Comparison of ENCODE assay signal across 25 mouse cellular contexts in genomic region chr8:121885433-121885832, GRCm38 (mm10). TPM values are rescaled to one million over a fixed set of nuclear protein-coding genes. Genes with fewer than 3 reads are reported as not detected.
DNase-seq lines count a peak whose midpoint lies in the region; ATAC-seq and TF ChIP-seq lines count a peak whose summit lies in the region.
"Had no signal": no experiment of that assay in that cellular context is flagged by ENCODE, and none has a peak within 500 bp of the region (broad histone marks: within the 10 kb centered on the region; RNA-seq: fewer than 3 reads in every experiment).

No protein-coding gene starts in this region.

- H3K9me3 ChIP-seq in hindbrain, embryonic 16.5 days (ENCODE audit: control insufficient read depth, low read length) = no peaks in the 10 kb centered on the region
- H3K9me3 ChIP-seq in hindbrain, embryonic 13.5 days = no peaks in the 10 kb centered on the region
- H3K9me3 ChIP-seq: forebrain, embryonic 13.5 days; heart, embryonic 13.5 days had no signal

- no peak overlapping the region for H3K27ac ChIP-seq in cerebellum, adult 2 months (ENCODE audit: insufficient read depth, low read length)
- 0 out of 2 replicates have a peak overlapping the region, but pooled peaks have one; percentile 27 for H3K27ac ChIP-seq in hindbrain, embryonic 16.5 days (ENCODE audit: low read depth, low read length)
- H3K27ac ChIP-seq in hindbrain, embryonic 13.5 days = no peak overlapping the region
- H3K27ac ChIP-seq: forebrain, embryonic 13.5 days; heart, embryonic 13.5 days had no signal

- no peak overlapping the region for H3K4me2 ChIP-seq in hindbrain, embryonic 16.5 days (ENCODE audit: low read length)
- H3K4me2 ChIP-seq in hindbrain, embryonic 13.5 days = no peak overlapping the region
- H3K4me2 ChIP-seq: forebrain, embryonic 13.5 days; heart, embryonic 13.5 days had no signal

- peaks cover 28% of the 10 kb centered on the region for H3K36me3 ChIP-seq in hindbrain, embryonic 16.5 days (ENCODE audit: control insufficient read depth, insufficient read depth, low read length)
- peaks cover 74% of the 10 kb centered on the region for H3K36me3 ChIP-seq in hindbrain, embryonic 13.5 days

- 20% methylated on average over 6 of the region's 6 CpGs for WGBS in cerebellum, adult 2 months
- WGBS in hindbrain, embryonic 16.5 days = 56% methylated on average over 6 of the region's 6 CpGs
- WGBS in hindbrain, embryonic 13.5 days = 82% methylated on average over 6 of the region's 6 CpGs

- no peak for ATAC-seq in hindbrain, embryonic 16.5 days
- ATAC-seq in hindbrain, embryonic 13.5 days (ENCODE audit: low FRiP score) = no peak
- ATAC-seq: activated CD4-positive, CD25-positive, alpha-beta regulatory T cell, adult 4 months; forebrain, embryonic 13.5 days; forebrain, postnatal 0 days; intestine, embryonic 16.5 days; Patski had no signal

- TF ChIP-seq CTCF in cerebellum, adult 2 months (IDR thresholded peaks at IDR 0.05; ENCODE audit: borderline replicate concordance, insufficient read depth, low read depth, low read length) = no peak

- no peak for TF ChIP-seq POLR2A in cerebellum, adult 2 months (IDR thresholded peaks at IDR 0.05; ENCODE audit: borderline replicate concordance, insufficient read depth, low read length)

- no peak overlapping the region for H3K4me3 ChIP-seq in cerebellum, adult 2 months (replicated peaks; ENCODE audit: insufficient read depth, low read depth, low read length)
- H3K4me3 ChIP-seq in hindbrain, embryonic 16.5 days (ENCODE audit: low read length) = no peak overlapping the region
- no peak overlapping the region for H3K4me3 ChIP-seq in hindbrain, embryonic 13.5 days
- H3K4me3 ChIP-seq: forebrain, embryonic 13.5 days; heart, embryonic 13.5 days had no signal

- no peaks in the 10 kb centered on the region for H3K27me3 ChIP-seq in cerebellum, adult 2 months (ENCODE audit: control insufficient read depth, insufficient read depth, low read length)
- H3K27me3 ChIP-seq in hindbrain, embryonic 16.5 days (replicated peaks; ENCODE audit: control insufficient read depth, insufficient read depth, low read length) = no peaks in the 10 kb centered on the region
- H3K27me3 ChIP-seq in hindbrain, embryonic 13.5 days = no peaks in the 10 kb centered on the region
- H3K27me3 ChIP-seq: forebrain, embryonic 13.5 days; heart, embryonic 13.5 days; Patski had no signal

- H3K4me1 ChIP-seq in cerebellum, adult 2 months (ENCODE audit: control insufficient read depth, insufficient read depth, low read length) = peaks cover 42% of the 10 kb centered on the region
- H3K4me1 ChIP-seq in hindbrain, embryonic 16.5 days (ENCODE audit: control insufficient read depth, insufficient read depth, low read depth, low read length) = no peaks in the 10 kb centered on the region; the same call in 1 of the 2 replicates
- no peaks in the 10 kb centered on the region for H3K4me1 ChIP-seq in hindbrain, embryonic 13.5 days (replicated peaks)
- H3K4me1 ChIP-seq: forebrain, embryonic 13.5 days had no signal

- H3K9ac ChIP-seq in hindbrain, embryonic 16.5 days (ENCODE audit: low read depth, low read length) = no peak overlapping the region
- H3K9ac ChIP-seq in hindbrain, embryonic 13.5 days = no peak overlapping the region
- H3K9ac ChIP-seq: forebrain, embryonic 13.5 days; forebrain, postnatal 0 days; heart, embryonic 13.5 days had no signal

- DNase-seq in cerebellum, adult 9-11 months = peak; percentile 40
- DNase-seq in cerebellum, adult 2 months = no peak
- DNase-seq in layer of hippocampus, adult 8-10 months (ENCODE audit: low spot score in 2 of 2) = peak; percentile 46 to 49
- no peak for DNase-seq in layer of hippocampus, postnatal 10 days (ENCODE audit: low spot score in 2 of 2)
- peak; percentile 66 for DNase-seq in brain, adult 2 months (ENCODE audit: low read depth, low spot score)
- no peak for DNase-seq in lung, postnatal 4 days
- DNase-seq: adrenal gland, postnatal 14 days; cerebellum, postnatal 36 days; forebrain, postnatal 0 days; heart, adult 11 months; heart, postnatal 36 days had no signal

RNA-seq across cellular contexts. Expression of gene Slc7a5, which starts 22.1 kb away (rescaled TPM):
- 70.7 and 78.0 TPM in 2 replicates for polyA plus RNA-seq in cerebellum, adult 2 months (2012; rRNA removed)
- 44.9 and 57.8 TPM in 2 replicates for polyA plus RNA-seq in hindbrain, embryonic 16.5 days (2015; fragmentation: Nextera tagmentation; extraction: Ambion mirVana)
- 37.9 and 39.7 TPM in 2 replicates for polyA plus RNA-seq in hindbrain, embryonic 13.5 days (2015; fragmentation: Nextera tagmentation; extraction: Ambion mirVana)
- 10 to 100 TPM; 52.0 to 66.6 (median 61.8) TPM for total RNA-seq in layer of hippocampus, adult 8-10 months (2022)
- total RNA-seq in layer of hippocampus, postnatal 10 days (2021) = 100 to 1,000 TPM; 146 to 164 TPM

RNA-seq across cellular contexts. Expression of gene Klhdc4, which starts 56.1 kb away (rescaled TPM):
- 43.6 and 47.1 TPM in 2 replicates for polyA plus RNA-seq in cerebellum, adult 2 months (2012; rRNA removed)
- 42.1 and 44.5 TPM in 2 replicates for polyA plus RNA-seq in hindbrain, embryonic 16.5 days (2015; fragmentation: Nextera tagmentation; extraction: Ambion mirVana)
- 43.5 and 47.4 TPM in 2 replicates for polyA plus RNA-seq in hindbrain, embryonic 13.5 days (2015; fragmentation: Nextera tagmentation; extraction: Ambion mirVana)
- 10 to 100 TPM; 27.5 to 34.5 (median 32.9) TPM for total RNA-seq in layer of hippocampus, adult 8-10 months (2022)
- total RNA-seq in layer of hippocampus, postnatal 10 days (2021) = 10 to 100 TPM; 28.8 to 32.1 TPM

RNA-seq across cellular contexts. Expression of gene Car5a, which starts 59.3 kb away (rescaled TPM):
- polyA plus RNA-seq in cerebellum, adult 2 months (2012; rRNA removed) = 0.44 and 0.59 TPM in 2 replicates
- 0.25 and 0.40 TPM in 2 replicates for polyA plus RNA-seq in hindbrain, embryonic 16.5 days (2015; fragmentation: Nextera tagmentation; extraction: Ambion mirVana)
- 0.19 and 0.43 TPM in 2 replicates for polyA plus RNA-seq in hindbrain, embryonic 13.5 days (2015; fragmentation: Nextera tagmentation; extraction: Ambion mirVana)
- total RNA-seq in layer of hippocampus, adult 8-10 months (2022) = under 1 TPM in 1 of 4 experiments, not detected in 3; 0.41 TPM
- not detected for total RNA-seq in layer of hippocampus, postnatal 10 days (2021)
- total RNA-seq: adrenal gland, adult 18-20 months; forebrain, postnatal 0 days; gastrocnemius, adult 18-20 months; gastrocnemius, postnatal 25 days; heart, postnatal 36 days had no signal
- polyA plus RNA-seq: C2C12; embryonic facial prominence, embryonic 14.5 days; forebrain, embryonic 13.5 days; heart, postnatal 0 days; hindbrain, embryonic 11.5 days; Patski had no signal

Comparison
In these comparisons a context has a peak if more than half of its experiments do, and no peak if none do; other contexts are left out.
1. DNase-seq: peak in cerebellum, adult 9-11 months (single experiment), layer of hippocampus, adult 8-10 months (2 of 2) and brain, adult 2 months (single experiment); none in cerebellum, adult 2 months (0 of 2), layer of hippocampus, postnatal 10 days (0 of 2) and lung, postnatal 4 days (0 of 2).